Mouse (Mus musculus) kidney, postnatal 0 days (tissue): ENCODE measurements at regions not wholly inside any gene's neighbourhood (a gene's known extent, or its start where the extent isn't known, plus 50 kb on each side); places are given as distances from the start of the nearest gene placed in this dataset.
"Not testable (repeated sequence)": the region's sequence is repeated elsewhere in the genome, so short reads cannot be mapped to it uniquely, and the experiment has no call there.

Experiments
- ATAC-seq: fragments of 200-750 bp; cut with Nextera tagmentation; replicated peaks from 2 replicates; pipeline ENCODE4 v1.8.0; 2017; ENCODE audit warnings: low read depth, moderate number of reproducible peaks, moderate TSS enrichment, moderate library complexity; ENCODE audit not compliant: low FRiP score
- DNase-seq: peaks from one replicate; pipeline ENCODE4 v3.0.0-alpha.2; 2016; ENCODE audit warnings: low spot score
- H3K27ac ChIP-seq: fragments of 300-500 bp; sonication (generic); 2 replicates; pipeline ENCODE4 v1.5.1; 2014; ENCODE audit warnings: mild to moderate bottlenecking
- H3K27me3 ChIP-seq: fragments of 300-500 bp; sonication (generic); 2 replicates; pipeline ENCODE4 v1.6.1; 2014; ENCODE audit warnings: low read length, mixed read lengths; ENCODE audit not compliant: insufficient read depth
- H3K36me3 ChIP-seq: fragments of 300-500 bp; sonication (generic); 2 replicates; pipeline ENCODE4 v1.6.1; 2014; ENCODE audit warnings: low read length, mixed read lengths; ENCODE audit not compliant: insufficient read depth
- H3K4me1 ChIP-seq: fragments of 300-500 bp; sonication (generic); replicated peaks from 2 replicates; pipeline ENCODE4 v1.6.1; 2014; ENCODE audit warnings: antibody characterized with exemption, low read length, mixed read lengths; ENCODE audit not compliant: insufficient read depth
- H3K4me2 ChIP-seq: fragments of 300-500 bp; sonication (generic); 2 replicates; pipeline ENCODE4 v1.6.1; 2014; ENCODE audit warnings: mild to moderate bottlenecking, low read length, moderate library complexity, mixed read lengths
- H3K4me3 ChIP-seq: fragments of 300-500 bp; sonication (generic); replicated peaks from 2 replicates; pipeline ENCODE4 v1.5.1; 2014; ENCODE audit warnings: low read depth, low read length
- H3K9ac ChIP-seq: fragments of 300-500 bp; sonication (generic); 2 replicates; pipeline ENCODE4 v1.6.1; 2014; ENCODE audit warnings: low read depth, low read length
- H3K9me3 ChIP-seq: fragments of 300-500 bp; sonication (generic); replicated peaks from 2 replicates; pipeline ENCODE4 v1.6.1; 2016; ENCODE audit warnings: low read length, inconsistent platforms, mixed read lengths
- CTCF ChIP-seq: IDR thresholded peaks from 2 replicates; pipeline ENCODE4 v1.5.1; 2016; ENCODE audit warnings: antibody characterized with exemption, low read depth, mild to moderate bottlenecking, moderate library complexity
- WGBS: fragments of 180-500 bp; shearing (Covaris S2); extraction: QIAGEN DNeasy Blood & Tissue Kit; methylation state at CpG from one replicate; pipeline ENCODE4 v1.1.7; 2014; 5-methylcytosine and 5-hydroxymethylcytosine counted together

DNA sequence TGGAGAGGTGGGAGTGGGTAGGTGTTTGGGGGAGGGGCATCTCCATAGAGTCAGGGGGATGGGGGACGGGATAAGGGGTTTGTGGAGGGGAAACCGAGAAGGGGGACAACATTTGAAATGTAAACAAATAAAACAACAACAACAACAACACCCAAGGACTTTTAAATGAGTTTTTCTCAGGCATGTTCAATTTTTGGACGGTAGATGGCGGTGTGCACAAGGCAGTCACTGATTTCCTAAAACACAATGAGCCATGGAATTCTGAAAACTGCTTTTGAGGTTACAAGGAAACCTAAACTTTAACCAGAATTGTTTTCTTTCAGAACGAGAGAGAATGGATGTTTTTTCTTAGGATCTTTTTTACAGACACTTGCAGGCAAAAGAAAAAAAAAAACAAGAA, 246.9 kb upstream of the Snrpn start:
- not testable (repeated sequence) for H3K9me3 ChIP-seq, H3K4me2 ChIP-seq, H3K4me1 ChIP-seq, H3K27ac ChIP-seq, ATAC-seq, H3K9ac ChIP-seq, H3K36me3 ChIP-seq, H3K4me3 ChIP-seq, H3K27me3 ChIP-seq
- peak; percentile 1 for DNase-seq
- peak; percentile 54 for TF ChIP-seq CTCF
- 4% methylated on average over 5 of the region's 5 CpGs for WGBS

- not testable (repeated sequence) for H3K27ac ChIP-seq, H3K4me3 ChIP-seq, H3K27me3 ChIP-seq, H3K9me3 ChIP-seq, H3K36me3 ChIP-seq, ATAC-seq, DNase-seq, H3K4me1 ChIP-seq, H3K9ac ChIP-seq, H3K4me2 ChIP-seq
- 20% methylated on average over 3 of the region's 3 CpGs for WGBS
Observed at GRCm38 (mm10) chr7:60374001-60374400, 234.0 kb upstream of the Snrpn start.

DNA sequence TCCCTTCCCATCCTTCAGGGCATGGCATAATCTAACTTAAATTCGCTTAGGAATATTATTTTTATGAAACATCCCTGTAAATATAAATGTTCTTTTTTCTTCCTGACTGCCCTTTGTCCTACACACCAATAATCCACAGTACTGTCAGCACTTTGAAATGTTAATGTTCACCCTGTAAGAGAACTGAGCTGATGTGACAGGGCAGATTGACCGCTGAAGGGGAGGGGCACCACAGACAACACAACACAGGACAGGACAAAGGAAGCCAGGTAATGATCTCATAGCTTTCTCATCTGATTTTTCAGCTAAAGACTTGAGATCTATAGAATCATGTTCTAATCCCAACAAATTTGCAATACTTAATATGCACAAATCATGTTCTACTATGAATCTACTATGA, 212.2 kb upstream of the Snrpn start:
- 71% methylated on average over 2 of the region's 2 CpGs for WGBS
- H3K4me1 ChIP-seq, DNase-seq, H3K4me2 ChIP-seq, H3K36me3 ChIP-seq, H3K9ac ChIP-seq, ATAC-seq, H3K27me3 ChIP-seq, H3K4me3 ChIP-seq, H3K27ac ChIP-seq, H3K9me3 ChIP-seq: not testable (repeated sequence)
